Mouse (Mus musculus): Measurements from ENCODE around the gene Atp6v1g3.

Atp6v1g3 gene

DNA sequence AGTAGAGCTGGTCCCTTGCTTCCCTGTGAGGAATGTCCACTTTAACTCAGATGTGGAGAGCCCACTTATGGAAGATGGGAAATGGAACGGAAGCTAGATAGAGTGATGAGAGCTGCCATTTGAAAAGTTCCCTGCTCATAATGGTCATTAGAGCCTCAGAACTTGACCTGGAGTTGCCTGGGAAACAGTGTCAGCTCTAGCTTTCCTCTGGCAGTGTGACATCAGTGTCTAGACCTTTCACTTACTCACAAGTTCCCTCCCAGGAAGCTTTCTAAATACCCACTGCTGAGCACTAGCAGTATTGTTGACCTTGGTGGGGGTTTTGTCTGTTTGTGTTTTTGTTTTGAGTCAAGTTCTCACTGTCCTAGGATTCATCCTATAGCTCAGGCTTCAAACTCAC is 15.2 kb downstream of the Atp6v1g3 start:
- no peak for DNase-seq (ENCODE audit: extremely low read depth, low read depth, low spot score)

DNA sequence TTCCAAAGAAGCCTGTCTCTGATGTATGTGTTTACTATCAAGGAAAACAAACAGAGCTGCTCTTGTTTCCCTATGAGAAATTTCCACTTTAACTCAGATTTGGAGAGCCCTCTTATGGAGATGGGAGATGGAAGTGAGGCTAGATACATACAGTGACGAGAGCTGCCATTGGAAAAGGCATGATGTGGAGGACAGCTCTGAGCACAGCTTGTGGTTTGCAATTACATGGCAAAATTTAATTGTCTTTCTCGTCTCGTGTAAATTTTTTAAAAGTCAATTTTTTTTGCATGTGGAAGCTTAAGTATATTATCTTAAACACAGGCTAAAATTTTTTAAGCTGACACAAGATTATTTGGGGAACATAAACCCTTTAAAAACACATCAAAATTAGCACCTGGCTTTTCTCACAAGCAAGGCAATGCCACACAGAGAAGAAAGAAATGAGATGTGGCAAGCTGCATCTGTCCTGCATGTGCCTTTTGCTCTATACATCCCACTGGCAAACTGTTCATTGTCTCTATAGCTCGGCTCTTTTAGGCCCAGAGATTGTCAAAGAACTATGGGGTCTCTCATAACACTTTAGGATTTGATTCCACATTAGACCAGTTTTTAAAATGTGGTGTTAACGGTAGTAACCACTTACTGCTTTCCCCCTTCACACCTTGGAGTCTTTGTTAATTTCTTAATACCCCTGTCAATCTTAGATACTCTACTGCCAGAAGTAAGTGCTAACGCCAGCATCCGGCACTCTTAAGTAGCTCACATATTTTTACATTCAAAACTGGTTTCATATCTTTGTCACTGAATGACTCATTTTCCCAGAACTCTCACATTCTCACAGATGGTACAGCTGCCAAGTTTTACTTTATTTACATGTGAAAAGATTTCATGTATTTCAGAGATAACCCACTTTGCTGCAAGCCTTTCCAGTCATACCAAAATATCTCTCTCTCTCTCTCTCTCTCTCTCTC is 16.2 kb downstream of the Atp6v1g3 start:
- DNase-seq (ENCODE audit: extremely low read depth, low read depth, low spot score) = no peak

- no peak for DNase-seq (ENCODE audit: extremely low read depth, low read depth, low spot score)
Measured at GRCm38 (mm10) chr1:138291463-138291862, 17.9 kb downstream of the Atp6v1g3 start.

DNA sequence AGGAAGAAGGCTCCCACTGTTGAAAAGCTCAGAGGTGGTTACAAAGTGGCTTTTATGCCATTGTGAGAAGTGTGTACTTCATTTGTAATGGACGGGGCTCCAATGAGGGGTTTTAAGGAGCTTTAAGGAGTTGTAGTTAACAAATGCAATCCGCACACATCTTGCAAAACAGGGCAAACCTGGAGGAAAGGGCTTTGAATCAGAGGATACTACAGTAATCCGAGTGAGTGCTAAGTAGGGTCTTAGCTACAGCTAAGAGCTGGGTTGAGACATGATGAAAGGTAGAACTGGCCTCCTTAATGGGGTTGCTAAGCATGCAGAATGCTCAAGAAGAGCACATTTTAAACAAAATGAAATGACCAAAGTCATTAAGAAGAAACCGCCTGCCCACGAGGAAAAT is 20.9 kb downstream of the Atp6v1g3 start:
- no peak for DNase-seq (ENCODE audit: extremely low read depth, low read depth, low spot score)

- no peak for DNase-seq (ENCODE audit: extremely low read depth, low read depth, low spot score)
Measured at GRCm38 (mm10) chr1:138298156-138298555, 24.6 kb downstream of the Atp6v1g3 start.

DNA sequence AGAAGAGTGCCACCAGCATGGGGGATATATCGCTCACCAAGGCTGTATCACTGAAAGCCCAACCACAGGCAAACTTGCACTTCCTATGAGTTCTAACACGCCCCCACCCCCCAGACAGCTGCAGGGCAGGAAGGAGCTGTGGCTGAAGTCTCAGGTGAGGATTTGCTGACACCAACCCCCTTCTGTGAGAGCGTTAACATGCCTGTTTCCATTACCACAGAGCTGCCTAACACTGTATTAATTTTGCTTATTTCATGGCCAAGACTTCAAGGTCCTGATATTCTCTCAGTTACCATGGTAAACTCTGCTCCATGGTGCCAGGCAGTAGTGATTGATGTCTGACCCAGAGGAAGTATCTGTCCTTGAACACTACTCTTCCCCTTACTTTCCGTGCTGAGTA is 26.0 kb downstream of the Atp6v1g3 start:
- DNase-seq (ENCODE audit: extremely low read depth, low read depth, low spot score) = no peak

GRCm38 (mm10) chr1:138301920-138302319 is 28.4 kb downstream of the Atp6v1g3 start:
- DNase-seq (ENCODE audit: extremely low read depth, low read depth, low spot score) = no peak

- no peak for DNase-seq (ENCODE audit: extremely low read depth, low read depth, low spot score)
Measured at GRCm38 (mm10) chr1:138302756-138303155, 29.2 kb downstream of the Atp6v1g3 start.

GRCm38 (mm10) chr1:138303296-138303695 is 29.8 kb downstream of the Atp6v1g3 start:
- DNase-seq (ENCODE audit: extremely low read depth, low read depth, low spot score) = no peak

DNA sequence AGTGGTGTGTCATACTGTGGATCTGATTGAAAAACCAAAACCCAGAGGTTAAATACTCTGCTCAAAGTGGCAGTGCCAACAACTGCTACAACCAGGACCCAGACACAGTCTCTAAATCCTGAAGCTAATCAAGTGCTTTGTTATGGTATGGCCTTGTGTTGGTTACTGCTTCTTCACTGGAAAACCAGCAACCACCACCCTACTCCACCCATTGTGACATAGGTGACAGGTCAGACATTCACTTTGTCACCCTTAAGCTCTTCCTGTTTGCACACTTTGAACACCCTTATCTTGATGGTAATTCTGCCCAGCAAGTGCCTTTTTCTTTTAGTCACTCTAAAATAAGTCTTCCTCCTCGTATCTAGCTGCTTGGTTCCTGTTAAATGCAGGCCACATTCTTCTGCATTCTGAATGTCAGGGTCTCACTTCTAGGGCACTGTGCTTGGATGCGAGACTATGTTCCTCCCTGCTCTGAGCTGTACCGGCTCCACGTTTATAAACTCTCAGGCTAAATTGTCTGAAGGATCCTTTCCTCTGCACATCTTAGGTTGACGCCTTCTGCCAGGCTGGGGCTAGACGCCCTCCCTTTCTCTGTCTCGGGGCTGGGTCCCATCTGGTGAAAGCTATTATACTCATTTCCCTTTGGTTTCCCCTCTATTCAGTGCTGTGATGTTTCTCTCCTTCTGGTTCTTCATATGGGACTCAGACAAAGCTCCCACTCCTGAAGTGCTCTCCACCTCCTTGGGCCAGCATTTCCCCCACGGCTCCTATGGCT is 30.8 kb downstream of the Atp6v1g3 start:
- no peak for DNase-seq (ENCODE audit: extremely low read depth, low read depth, low spot score)

DNA sequence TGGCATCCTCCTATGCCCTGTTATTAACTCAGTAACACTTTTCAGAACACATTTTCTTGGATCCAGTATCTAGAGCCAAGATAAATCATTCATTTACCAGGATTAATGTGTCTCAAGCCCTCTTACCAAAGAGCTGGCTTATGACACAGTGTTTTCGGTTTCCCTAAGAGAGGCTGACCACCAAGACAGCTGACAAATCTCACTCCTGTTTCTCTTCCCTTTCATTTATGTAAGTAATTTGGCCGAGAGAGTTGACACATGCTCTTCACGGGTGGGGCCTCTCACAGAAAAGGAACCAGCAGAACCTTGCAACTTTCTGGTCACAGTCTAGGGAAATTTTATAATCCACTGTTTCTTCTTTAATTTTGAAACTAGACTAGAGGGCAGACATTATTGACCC is 49.1 kb downstream of the Atp6v1g3 start:
- no peak for DNase-seq (ENCODE audit: extremely low read depth, low read depth, low spot score)

DNA sequence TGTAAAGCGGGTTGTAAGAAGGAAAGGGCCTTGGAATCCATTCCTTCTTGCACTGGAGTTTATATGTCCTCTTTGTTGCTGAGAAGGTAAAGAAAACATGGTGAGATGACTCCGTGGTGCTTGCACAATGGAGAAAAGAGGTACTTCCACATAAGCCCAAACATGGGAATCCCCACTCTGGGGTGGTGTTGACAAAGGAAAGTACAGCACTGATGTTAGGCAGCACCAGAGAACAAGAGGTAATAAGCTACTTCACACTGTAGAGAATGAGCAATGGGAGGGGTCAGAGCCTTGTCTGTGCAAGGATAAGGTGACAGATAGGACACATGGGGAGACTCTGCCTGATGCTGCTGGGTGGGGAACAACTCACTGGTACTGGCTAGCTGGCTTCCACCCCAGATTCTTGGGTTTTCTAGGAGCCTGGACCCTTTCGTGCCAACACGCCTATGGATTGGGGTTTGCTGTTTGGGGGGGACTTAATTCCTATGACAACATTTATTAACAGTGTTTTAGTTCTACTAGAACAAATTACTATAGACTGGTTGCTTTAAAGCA is 49.6 kb downstream of the Atp6v1g3 start:
- no peak for DNase-seq (ENCODE audit: extremely low read depth, low read depth, low spot score)

DNA sequence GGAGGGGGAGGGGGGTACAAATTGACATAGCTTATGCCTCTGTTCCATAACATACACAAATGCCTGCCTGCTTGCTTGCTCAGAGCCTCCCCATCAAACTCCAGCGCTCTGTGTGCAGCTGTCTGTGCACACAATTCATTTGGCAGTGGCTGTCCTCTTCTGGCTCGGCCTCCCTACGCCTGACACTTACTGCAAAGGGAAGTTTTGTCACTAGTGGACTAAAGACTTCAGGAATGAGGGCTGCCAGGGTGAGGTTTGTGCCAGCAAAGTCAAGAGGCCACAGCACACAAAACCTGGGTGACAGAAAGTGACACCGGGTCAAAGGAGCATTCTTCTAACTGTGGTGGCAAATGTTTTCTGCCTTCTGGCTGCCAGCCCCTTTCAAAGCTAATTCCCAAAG is 52.6 kb downstream of the Atp6v1g3 start:
- no peak for DNase-seq (ENCODE audit: extremely low read depth, low read depth, low spot score)

DNA sequence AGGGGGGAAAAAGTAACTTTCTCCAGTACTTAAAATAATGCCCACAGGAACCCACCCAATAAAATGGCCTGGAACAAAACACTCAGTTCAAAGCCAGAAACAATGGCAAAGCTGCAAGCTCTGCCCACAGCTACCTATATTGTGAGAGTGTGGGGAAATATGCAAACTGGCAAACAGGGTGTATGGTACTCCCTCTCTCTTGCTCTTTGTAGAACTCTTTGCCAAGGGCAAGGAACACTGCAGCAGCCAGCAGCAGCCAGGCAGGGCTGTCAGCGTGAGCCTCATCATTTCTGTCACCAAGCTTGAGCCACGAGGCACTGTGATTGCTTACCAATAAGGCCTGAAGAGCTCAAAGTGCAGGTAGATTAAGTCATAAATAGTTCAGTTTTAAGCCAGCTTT is 53.0 kb downstream of the Atp6v1g3 start:
- DNase-seq (ENCODE audit: extremely low read depth, low read depth, low spot score) = no peak

- no peak for DNase-seq (ENCODE audit: extremely low read depth, low read depth, low spot score)
Measured at GRCm38 (mm10) chr1:138327466-138328245, 54.1 kb downstream of the Atp6v1g3 start.

- no peak for DNase-seq (ENCODE audit: extremely low read depth, low read depth, low spot score)
Measured at GRCm38 (mm10) chr1:138328320-138328719, 54.8 kb downstream of the Atp6v1g3 start.

DNA sequence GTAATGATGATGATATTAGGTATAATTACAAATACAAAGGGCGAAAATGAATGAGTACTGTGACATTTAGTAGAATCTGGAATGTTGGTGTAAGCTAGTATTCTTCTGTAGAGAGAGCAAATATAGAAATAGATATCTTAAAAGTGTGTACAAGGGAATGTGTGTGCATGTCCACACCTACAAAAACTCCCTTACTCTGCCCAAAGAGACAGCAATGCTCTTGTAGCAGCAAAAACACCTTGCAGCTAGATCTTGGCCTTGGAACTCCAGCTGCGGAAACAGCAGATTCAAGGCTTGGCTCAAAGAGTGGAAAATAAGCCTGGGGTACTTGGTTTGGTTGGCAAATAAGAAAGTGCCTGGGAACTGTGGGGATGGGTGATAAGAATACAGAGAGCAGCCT is 57.0 kb downstream of the Atp6v1g3 start:
- no peak for DNase-seq (ENCODE audit: extremely low read depth, low read depth, low spot score)

DNA sequence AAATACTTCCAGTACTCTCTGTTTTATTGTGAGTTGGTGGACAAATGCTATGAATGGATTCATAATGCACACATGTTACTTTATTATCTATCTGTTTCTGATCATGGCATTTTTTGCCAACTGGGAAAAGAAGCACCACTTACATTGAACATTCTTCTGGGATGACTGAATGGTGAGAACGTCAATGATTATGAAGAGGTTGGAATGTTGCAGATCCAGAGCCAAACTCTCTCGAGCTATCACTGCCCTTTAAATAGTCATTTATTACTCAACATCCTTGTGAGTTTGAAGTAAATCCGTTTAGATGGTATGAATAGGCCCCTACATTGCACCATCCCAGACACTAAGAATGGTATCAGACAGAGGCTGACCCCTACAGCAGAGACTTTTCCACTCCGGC is 58.1 kb downstream of the Atp6v1g3 start:
- DNase-seq (ENCODE audit: extremely low read depth, low read depth, low spot score) = no peak

DNA sequence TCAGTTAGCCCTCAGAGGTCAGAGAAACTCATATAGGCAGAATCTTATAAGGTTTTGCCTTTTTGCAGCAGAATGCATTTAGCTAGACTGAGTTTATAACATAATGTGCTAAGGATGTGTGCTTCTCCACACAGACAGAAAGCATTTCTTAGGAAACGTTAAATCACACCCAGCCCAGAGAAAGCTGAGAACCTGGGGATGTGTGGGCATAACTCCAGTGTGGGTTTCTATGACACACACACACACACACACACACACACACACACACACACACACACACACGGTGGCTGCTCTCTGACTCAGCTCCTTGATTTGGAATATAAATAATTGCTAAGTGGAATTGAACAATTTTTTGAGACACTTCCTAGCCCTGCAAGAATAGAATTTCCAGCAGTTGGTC is 61.2 kb downstream of the Atp6v1g3 start:
- no peak for DNase-seq (ENCODE audit: extremely low read depth, low read depth, low spot score)

- no peak for DNase-seq (ENCODE audit: extremely low read depth, low read depth, low spot score)
Measured at GRCm38 (mm10) chr1:138337417-138337816, 63.9 kb downstream of the Atp6v1g3 start.
